Mouse (Mus musculus): Measurements from ENCODE around the gene Il11. TPM values are rescaled to one million over a fixed set of nuclear protein-coding genes. Genes with fewer than 3 reads are reported as not detected.

Gene Il11
- polyA plus RNA-seq, 1 experiment from 2014 or later, result 0.65 TPM

DNA sequence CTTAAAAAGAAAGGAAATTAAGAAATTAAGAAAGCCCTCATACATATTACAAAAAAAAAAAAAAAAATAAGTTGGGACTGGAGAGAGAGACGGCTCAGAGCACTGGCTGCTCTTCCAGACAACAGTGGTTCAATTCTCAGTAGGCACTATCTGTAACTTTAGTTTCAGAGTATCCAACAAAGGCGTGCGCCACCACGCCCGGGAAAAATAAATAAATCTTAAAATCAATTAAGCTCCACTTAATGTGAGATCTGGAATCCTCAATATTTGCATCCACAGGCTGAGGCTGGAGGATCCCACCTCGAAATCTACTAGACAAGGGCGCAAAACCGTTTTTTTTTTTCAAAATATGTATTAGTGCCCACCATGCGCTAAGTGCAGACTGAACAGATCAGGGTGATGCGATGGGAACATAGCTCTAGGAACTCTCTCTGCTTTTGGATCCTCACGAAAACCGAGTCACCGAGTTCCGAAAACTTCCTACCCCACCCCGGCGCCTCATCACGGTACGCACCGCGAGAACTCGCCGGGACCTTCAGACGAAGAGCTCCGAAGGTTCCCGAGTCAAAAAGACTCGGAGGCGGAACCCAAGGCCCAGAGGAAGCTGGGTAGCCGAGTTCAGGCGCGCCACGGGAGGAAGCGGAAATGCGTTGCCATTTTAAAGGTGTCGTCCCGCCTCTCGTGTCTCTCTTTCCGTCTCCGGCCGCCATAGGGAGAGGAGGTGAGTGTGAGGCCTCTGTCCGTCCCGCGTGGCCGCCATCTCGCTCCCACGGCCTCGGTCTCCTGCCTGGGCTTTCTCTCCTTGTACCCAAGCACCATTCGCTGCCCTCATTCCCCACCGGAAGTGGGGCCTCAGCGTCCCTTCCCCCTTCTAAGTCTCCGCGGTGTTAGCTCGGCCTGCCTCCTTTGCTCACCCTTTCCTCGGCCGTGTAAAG lies 9.9 kb upstream of the Il11 start, which contains the start of gene Rpl28:
Gene Rpl28, plus strand, starts transcription at position 597 of the 935 bp plus-strand sequence.
- peak; percentile 96 for DNase-seq (ENCODE audit: low spot score)
- under 1% methylated on average over 52 of the region's 54 CpGs for WGBS
- Histone ChIP-seq H3K4me1 (replicated peaks; ENCODE audit: control insufficient read depth, insufficient read depth) (peaks cover 4% of the 10 kb centered on the region; the same call in 1 of the 2 replicates), H3K36me3 (ENCODE audit: control insufficient read depth, insufficient read depth, low read length) (peaks cover 8% of the 10 kb centered on the region; the same call in 1 of the 2 replicates), H3K9ac (ENCODE audit: low read length) (peak within 1 kb of the TSS; percentile 97), H3K9me3 (ENCODE audit: control insufficient read depth, low read length) (no peaks in the 10 kb centered on the region), H3K27me3 (ENCODE audit: control insufficient read depth, insufficient read depth, low read length) (no peaks in the 10 kb centered on the region), H3K27ac (replicated peaks) (peak within 1 kb of the TSS; percentile 96), H3K4me2 (replicated peaks; ENCODE audit: low read depth) (peak within 1 kb of the TSS; percentile 66), H3K4me3 (ENCODE audit: low read depth, low read length) (peak within 1 kb of the TSS; percentile 86)
- ATAC-seq (ENCODE audit: low FRiP score, low TSS enrichment), result peak; percentile 91
- TF ChIP-seq EP300 (optimal IDR thresholded peaks at IDR 0.05) (no peak), CTCF (IDR thresholded peaks at IDR 0.05; ENCODE audit: low read depth) (no peak)

DNA sequence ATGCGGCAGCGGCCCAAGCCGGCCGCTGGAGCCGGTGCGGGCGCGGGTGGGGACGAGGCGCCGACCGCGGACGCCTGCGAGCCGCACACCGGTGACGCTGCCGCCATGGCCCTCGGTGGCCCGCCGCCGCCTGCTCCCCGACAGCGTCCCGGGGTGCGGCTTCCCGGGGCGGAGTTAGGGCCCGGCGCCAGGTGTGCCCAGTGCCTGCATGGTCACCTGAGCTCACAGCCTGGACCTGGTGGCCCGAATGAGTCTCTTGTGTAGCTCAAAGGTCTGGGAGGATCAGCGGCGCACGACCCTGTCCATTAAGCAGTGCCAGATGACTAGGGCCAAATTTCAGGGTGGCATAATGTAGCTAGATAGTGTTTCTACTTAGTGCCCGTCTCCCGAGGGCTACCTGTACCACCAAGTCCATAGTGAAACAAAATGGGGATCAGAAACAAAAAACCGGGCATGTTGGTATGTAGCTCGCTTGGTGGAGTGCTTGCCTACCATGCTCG lies 6.8 kb upstream of the Il11 start, which contains the start of gene Tmem238:
Gene Tmem238, minus strand, starts transcription at position 221 of the 500 bp plus-strand sequence.
- Histone ChIP-seq H3K4me1 (replicated peaks; ENCODE audit: control insufficient read depth, insufficient read depth) (peaks cover 4% of the 10 kb centered on the region; the same call in 1 of the 2 replicates), H3K27me3 (ENCODE audit: control insufficient read depth, insufficient read depth, low read length) (no peaks in the 10 kb centered on the region), H3K4me2 (replicated peaks; ENCODE audit: low read depth) (peak within 1 kb of the TSS; percentile 86), H3K9ac (ENCODE audit: low read length) (peak within 1 kb of the TSS; percentile 86), H3K4me3 (ENCODE audit: low read depth, low read length) (peak within 1 kb of the TSS; percentile 59), H3K36me3 (ENCODE audit: control insufficient read depth, insufficient read depth, low read length) (peaks cover 2% of the 10 kb centered on the region; the same call in 1 of the 2 replicates), H3K27ac (replicated peaks) (peak within 1 kb of the TSS; percentile 92), H3K9me3 (ENCODE audit: control insufficient read depth, low read length) (no peaks in the 10 kb centered on the region)
- WGBS, result 7% methylated on average over 37 of the region's 40 CpGs
- no peak for TF ChIP-seq EP300 (optimal IDR thresholded peaks at IDR 0.05)
- TF ChIP-seq CTCF (IDR thresholded peaks at IDR 0.05; ENCODE audit: low read depth), result no peak
- ATAC-seq (ENCODE audit: low FRiP score, low TSS enrichment), result peak; percentile 80
- peak; percentile 93 for DNase-seq (ENCODE audit: low spot score)

DNA sequence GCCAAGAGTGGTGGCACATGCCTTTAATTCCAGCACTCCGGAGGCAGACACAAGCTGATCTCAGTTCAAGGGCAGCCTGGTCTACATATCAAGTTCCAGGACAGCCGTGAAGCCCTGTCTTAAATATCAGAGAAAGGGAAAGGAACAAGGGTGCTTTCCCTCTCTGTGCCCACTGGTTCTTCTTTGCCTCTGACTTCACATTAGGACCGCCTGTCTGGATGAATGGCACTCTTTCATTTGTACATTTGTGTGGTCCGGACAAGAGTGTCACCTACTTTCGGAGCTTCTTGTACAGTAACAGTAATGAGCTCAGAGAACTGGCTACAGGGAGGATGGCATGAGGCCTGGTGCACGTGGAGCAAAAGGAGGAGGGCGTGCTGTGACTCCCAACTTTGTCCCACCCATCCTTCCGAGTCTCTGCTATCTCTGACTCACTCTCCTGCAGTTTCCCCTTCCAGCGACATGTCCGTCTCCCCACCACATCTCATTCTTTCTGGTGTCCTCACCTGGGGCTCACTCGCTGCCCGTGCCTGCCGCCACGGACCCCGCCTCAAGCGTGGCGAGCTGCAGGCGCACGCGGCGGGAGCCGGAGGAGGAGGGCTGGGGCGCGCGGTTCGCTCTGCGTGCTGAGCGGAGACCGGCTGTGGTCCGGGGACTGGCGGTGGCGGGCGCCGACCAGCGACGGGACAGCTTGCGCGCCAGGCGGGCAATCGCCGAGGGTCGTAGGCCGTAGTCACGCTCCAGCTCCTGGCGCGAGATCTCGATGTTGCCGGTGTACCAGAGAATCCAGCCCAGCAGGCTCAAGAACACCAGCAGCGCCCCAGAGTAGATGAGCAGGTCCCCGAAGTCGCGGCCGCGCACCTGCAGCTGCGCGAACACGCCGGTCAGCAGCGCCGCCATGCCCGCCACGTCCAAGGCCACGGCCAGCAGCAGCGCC lies 6.1 kb upstream of the Il11 start:
- Histone ChIP-seq H3K9ac (ENCODE audit: low read length) (peak overlapping the region; percentile 86), H3K9me3 (ENCODE audit: control insufficient read depth, low read length) (no peaks in the 10 kb centered on the region), H3K36me3 (ENCODE audit: control insufficient read depth, insufficient read depth, low read length) (no peaks in the 10 kb centered on the region), H3K27me3 (ENCODE audit: control insufficient read depth, insufficient read depth, low read length) (no peaks in the 10 kb centered on the region), H3K4me2 (replicated peaks; ENCODE audit: low read depth) (peak overlapping the region; percentile 86), H3K27ac (replicated peaks) (peak overlapping the region; percentile 92), H3K4me1 (replicated peaks; ENCODE audit: control insufficient read depth, insufficient read depth) (peaks cover 4% of the 10 kb centered on the region; the same call in 1 of the 2 replicates), H3K4me3 (ENCODE audit: low read depth, low read length) (peak overlapping the region; percentile 59)
- ATAC-seq (ENCODE audit: low FRiP score, low TSS enrichment) (peak; percentile 45), DNase-seq (ENCODE audit: low spot score) (peak; percentile 76)
- WGBS, result 2% methylated on average over 62 of the region's 64 CpGs
- TF ChIP-seq EP300 (optimal IDR thresholded peaks at IDR 0.05), result no peak
- TF ChIP-seq CTCF (IDR thresholded peaks at IDR 0.05; ENCODE audit: low read depth), result peak; percentile 59; the same call in 1 of the 2 replicates

DNA sequence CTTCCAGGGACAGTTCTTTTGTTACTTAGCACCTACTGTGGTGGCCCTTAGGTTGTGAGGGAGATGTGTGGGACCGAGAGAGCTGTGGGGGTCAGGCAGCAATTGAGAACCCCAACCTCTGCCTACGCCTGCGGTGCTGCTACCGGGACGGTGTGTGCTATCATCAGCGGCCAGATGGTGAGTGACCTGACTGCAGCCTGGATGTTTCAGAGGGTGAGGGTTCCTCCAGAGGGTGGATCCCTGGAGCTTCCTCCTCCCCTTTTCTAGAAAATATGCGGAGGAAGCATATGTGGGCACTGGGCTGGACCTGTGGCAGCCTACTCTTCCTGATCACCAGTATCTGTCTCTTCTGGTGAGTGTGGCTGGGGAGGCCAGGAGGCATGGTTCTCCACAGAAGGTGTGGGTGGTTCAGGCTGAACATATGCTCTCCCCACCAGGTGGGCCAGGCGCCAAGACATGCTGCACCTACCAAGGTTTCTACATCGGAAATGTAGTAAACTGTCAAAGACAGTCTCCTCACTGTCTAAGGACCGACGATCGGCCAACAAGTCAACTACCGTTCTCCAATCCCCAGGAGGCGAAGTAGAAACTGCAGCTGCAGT lies 1.1 kb upstream of the Il11 start:
- Histone ChIP-seq H3K4me1 (replicated peaks; ENCODE audit: control insufficient read depth, insufficient read depth) (no peaks in the 10 kb centered on the region; the same call in 1 of the 2 replicates), H3K27ac (replicated peaks) (no peak overlapping the region), H3K27me3 (ENCODE audit: control insufficient read depth, insufficient read depth, low read length) (no peaks in the 10 kb centered on the region), H3K9ac (ENCODE audit: low read length) (no peak overlapping the region), H3K4me2 (replicated peaks; ENCODE audit: low read depth) (no peak overlapping the region), H3K36me3 (ENCODE audit: control insufficient read depth, insufficient read depth, low read length) (no peaks in the 10 kb centered on the region), H3K4me3 (ENCODE audit: low read depth, low read length) (no peak overlapping the region), H3K9me3 (ENCODE audit: control insufficient read depth, low read length) (no peaks in the 10 kb centered on the region)
- TF ChIP-seq CTCF (IDR thresholded peaks at IDR 0.05; ENCODE audit: low read depth) (no peak), EP300 (optimal IDR thresholded peaks at IDR 0.05) (no peak)
- no peak for ATAC-seq (ENCODE audit: low FRiP score, low TSS enrichment)
- WGBS, result 81% methylated on average over 14 of the region's 14 CpGs
- no peak for DNase-seq (ENCODE audit: low spot score)

DNA sequence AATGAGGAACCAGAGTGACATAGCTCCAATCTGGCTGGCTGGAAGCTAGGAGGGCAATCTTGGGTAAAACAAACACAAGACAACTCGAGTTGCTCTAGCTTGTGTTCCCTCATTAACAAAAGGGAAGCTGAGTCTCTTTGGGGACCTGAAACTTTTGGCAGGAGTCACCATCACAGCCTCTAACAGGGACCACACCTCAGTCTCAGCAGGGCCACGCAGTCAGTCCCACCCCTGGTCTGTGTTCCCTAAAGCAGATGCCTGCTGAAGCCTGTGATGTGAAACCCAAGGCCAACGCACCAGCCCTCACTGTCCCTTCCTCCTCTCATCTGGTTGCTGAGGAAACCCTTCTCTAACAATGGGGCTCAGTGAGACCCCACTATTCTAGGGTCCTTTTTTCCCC lies 529 bp downstream of the Il11 start:
- DNase-seq (ENCODE audit: low spot score), result no peak
- TF ChIP-seq EP300 (optimal IDR thresholded peaks at IDR 0.05) (no peak), CTCF (IDR thresholded peaks at IDR 0.05; ENCODE audit: low read depth) (no peak)
- Histone ChIP-seq H3K27me3 (ENCODE audit: control insufficient read depth, insufficient read depth, low read length) (no peaks in the 10 kb centered on the region), H3K4me1 (replicated peaks; ENCODE audit: control insufficient read depth, insufficient read depth) (0 out of 2 replicates have a peak, but pooled peaks cover under 1% of the 10 kb centered on the region), H3K9ac (ENCODE audit: low read length) (no peak overlapping the region), H3K4me2 (replicated peaks; ENCODE audit: low read depth) (no peak overlapping the region), H3K27ac (replicated peaks) (no peak overlapping the region), H3K9me3 (ENCODE audit: control insufficient read depth, low read length) (no peaks in the 10 kb centered on the region), H3K36me3 (ENCODE audit: control insufficient read depth, insufficient read depth, low read length) (no peaks in the 10 kb centered on the region), H3K4me3 (ENCODE audit: low read depth, low read length) (no peak overlapping the region)
- no peak for ATAC-seq (ENCODE audit: low FRiP score, low TSS enrichment)
- WGBS, result 40% methylated on average over 3 of the region's 3 CpGs
